Mouse (Mus musculus): ENCODE results near the gene Uvrag.

Gene Uvrag

DNA sequence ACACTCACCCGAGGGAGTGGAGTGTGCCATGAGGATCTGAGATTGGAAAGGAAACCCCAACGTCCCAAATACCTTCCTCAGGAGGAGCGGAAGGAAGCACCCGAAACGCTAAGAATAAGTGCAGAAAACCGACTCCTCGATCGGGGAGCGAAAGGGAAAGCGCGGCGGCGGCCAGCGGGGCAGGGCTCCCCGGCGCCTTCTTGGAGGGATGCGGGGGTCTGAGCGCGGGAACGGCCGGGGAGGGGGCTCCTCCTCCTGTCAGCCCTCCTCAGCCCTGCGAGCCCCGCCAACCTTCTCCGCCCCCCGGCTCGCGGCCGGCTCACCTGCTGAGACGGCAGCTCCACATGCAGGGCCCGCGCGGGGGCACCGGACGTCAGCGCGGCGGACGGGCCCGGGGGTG is 430 bp downstream of the Uvrag start:
- no peak for DNase-seq (ENCODE audit: low read depth, low spot score)

DNA sequence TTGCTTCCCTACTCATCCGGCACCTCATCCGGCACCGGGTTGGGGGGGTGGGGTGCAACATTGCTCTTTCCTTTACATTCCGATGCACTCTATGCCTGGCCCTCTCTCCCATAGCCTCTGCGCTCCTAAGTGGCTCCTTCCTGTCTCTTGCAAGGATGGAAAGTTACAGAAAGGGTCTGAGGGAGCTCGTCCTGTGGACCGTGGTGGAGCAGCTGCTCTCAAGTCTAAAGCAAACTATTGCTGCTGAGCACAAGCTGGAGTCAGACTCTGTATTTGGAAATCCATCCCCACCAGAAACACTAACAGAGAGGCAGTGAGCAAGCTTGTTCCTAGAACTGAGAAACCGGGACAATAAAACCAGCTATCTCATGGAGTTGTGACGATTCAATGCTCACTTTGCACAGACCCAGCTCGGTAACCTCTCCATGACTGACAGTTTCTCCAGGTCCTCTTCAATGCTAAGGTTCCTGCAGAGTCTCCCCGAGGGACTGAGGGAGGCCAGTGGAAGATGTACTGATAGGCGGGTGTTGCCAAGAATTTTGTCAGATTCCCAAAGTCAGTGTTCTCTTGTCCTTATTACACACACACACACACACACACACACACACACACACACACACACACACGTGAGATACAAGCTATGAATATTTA is 975 bp downstream of the Uvrag start:
- peak; percentile 45 for DNase-seq (ENCODE audit: low read depth, low spot score)

- DNase-seq (ENCODE audit: low read depth, low spot score) = no peak
These were observed 3.4 kb downstream of the Uvrag start for GRCm38 (mm10) chr7:99137541-99137940.

DNA sequence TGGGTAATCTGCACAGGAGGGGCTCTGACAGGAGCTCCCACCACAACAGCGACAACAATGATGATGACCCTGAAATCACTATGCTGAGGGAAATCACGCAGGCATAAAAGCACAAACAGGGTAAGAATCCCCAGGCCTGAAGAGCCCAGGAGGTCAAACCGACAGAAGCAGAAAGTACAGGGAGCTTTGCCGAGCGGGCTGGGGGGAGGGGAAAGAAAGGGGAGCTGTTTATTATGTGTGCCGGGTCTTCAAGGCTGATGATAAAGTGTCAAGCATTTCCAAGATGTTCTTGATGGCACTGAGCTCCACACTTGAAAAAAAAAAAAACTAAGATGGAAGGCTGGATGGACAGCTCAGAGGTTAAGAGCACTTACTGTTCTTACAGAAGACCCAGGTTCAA is 4.2 kb downstream of the Uvrag start:
- no peak for DNase-seq (ENCODE audit: low read depth, low spot score)

GRCm38 (mm10) chr7:99133811-99134402 is 7.0 kb downstream of the Uvrag start:
- no peak for DNase-seq (ENCODE audit: low read depth, low spot score)

DNA sequence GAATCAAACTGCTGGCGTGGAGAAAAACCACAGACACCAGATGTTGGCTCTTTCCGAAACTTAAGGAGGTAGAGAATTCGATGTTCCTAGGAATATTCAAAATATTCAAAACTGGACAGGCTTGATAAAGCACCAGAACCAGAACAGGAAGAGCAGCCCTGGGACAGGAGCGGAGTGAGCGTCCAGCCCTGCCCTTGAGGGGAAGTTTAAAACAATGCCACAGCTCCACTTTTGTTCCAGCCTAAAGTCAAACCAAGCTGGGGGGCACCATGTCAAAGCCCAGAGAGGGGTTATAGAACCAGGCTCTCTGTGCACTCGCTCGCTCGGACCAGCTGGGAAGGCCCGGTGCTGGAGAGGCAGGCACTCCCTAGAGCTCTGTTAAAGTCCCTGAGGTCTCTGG is 8.3 kb downstream of the Uvrag start:
- DNase-seq (ENCODE audit: low read depth, low spot score) = no peak

GRCm38 (mm10) chr7:99131819-99132353 is 9.1 kb downstream of the Uvrag start:
- DNase-seq (ENCODE audit: low read depth, low spot score) = no peak

GRCm38 (mm10) chr7:99128965-99129364 is 12.0 kb downstream of the Uvrag start:
- peak; percentile 37 for DNase-seq (ENCODE audit: low read depth, low spot score)

- peak; percentile 21 for DNase-seq (ENCODE audit: low read depth, low spot score)
These were observed 12.7 kb downstream of the Uvrag start for GRCm38 (mm10) chr7:99128020-99128950.

DNA sequence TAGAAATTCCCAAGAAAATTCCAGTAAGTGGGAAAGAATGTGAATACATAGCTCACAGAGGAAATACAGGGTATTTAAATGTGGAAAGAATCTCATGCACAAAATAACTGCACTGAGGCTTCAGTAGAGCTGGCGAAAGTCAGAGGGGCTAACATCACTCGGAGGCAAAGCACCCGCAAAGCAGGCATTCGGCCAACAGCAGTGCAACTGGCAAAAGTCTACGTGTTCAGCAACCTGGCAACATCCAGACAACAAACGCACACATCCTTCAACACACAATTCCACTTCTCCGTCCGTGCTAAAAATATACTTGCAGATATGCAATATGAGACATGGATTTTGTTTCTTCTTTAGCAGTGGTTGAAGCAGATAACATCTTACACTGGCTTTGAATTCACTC is 14.9 kb downstream of the Uvrag start:
- DNase-seq (ENCODE audit: low read depth, low spot score) = no peak

GRCm38 (mm10) chr7:99122651-99123050 is 18.3 kb downstream of the Uvrag start:
- DNase-seq (ENCODE audit: low read depth, low spot score) = no peak

DNA sequence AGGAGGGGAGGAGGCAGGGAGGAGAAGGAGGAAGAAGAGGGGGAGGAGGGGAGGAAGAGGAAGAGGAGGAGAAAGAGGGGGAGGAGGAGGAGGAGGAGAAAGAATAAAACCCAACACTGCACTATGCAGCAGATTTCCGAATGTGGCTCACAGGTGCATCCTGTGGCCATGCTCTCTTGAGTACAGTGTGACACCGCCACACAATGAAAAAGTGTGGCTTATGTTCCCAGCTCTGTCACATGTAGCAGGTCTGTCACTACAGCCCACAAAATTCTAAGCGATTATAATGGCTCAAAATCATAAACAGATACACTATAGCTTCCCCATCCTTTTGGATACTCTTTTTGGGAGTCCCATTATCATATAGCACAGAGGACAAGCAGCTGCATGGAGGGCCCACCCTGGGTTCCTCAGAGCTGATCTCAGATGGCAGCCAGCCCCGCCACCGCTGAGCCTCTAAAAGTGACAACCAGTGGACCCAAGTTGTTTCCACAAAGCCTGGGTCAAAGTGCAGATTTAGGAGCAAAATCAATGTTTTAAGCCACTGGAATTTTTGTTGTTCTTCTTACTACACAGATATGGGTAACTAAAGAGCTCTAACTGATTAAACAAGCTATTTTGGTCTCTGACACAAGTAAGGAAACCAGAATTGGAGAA is 19.9 kb downstream of the Uvrag start:
- DNase-seq (ENCODE audit: low read depth, low spot score) = peak; percentile 22

DNA sequence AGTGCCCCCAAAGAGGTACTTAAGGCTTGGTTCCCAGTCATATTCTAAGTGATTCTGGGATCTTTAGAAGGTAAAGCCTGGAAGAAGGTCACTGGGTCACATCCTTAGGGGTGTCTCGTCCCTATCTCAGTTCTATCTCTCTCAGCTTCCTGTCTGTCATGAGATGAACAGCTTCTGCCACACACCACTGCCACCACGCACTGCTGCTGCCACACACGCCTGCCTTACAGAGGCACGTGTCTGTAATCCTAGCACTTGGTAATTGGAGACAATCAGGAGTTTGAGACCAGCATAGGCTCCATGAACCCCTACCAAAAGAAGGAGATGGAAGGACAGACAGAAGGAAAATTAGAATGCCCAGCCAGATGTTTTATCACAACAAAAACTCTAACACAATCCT is 20.9 kb downstream of the Uvrag start:
- DNase-seq (ENCODE audit: low read depth, low spot score) = peak; percentile 29

- no peak for DNase-seq (ENCODE audit: low read depth, low spot score)
These were observed 24.2 kb downstream of the Uvrag start for GRCm38 (mm10) chr7:99116781-99117180.

- no peak for DNase-seq (ENCODE audit: low read depth, low spot score)
These were observed 26.8 kb downstream of the Uvrag start for GRCm38 (mm10) chr7:99114006-99114726.

- DNase-seq (ENCODE audit: low read depth, low spot score) = peak; percentile 63
These were observed 33.4 kb downstream of the Uvrag start for GRCm38 (mm10) chr7:99107566-99107965.

DNA sequence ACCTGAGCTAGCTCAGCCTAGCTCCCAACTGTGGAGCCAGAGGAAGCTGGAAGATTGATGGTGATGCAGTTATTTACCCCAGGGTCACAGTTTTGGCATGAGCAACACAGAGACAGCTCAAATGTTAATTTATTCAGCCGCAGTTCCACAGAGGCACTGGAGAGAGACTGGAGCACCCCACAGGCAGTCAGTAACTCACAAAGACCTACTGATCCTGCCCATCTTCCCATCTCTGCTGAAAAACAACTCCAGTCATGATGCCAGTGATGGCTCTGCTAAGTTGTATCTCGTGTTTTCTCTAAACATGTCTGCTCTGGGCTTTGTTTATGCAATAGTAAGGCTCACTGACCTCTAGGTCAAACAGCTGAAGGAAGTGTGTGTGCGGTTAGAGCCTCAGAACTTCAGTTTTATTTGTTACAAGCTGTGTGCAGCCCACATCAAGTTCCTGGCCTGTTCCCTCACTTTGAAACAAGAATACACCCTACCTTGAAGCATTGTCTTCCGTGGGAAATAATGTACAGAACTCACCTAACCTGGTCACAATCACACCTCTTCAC is 34.1 kb downstream of the Uvrag start:
- DNase-seq (ENCODE audit: low read depth, low spot score) = no peak

DNA sequence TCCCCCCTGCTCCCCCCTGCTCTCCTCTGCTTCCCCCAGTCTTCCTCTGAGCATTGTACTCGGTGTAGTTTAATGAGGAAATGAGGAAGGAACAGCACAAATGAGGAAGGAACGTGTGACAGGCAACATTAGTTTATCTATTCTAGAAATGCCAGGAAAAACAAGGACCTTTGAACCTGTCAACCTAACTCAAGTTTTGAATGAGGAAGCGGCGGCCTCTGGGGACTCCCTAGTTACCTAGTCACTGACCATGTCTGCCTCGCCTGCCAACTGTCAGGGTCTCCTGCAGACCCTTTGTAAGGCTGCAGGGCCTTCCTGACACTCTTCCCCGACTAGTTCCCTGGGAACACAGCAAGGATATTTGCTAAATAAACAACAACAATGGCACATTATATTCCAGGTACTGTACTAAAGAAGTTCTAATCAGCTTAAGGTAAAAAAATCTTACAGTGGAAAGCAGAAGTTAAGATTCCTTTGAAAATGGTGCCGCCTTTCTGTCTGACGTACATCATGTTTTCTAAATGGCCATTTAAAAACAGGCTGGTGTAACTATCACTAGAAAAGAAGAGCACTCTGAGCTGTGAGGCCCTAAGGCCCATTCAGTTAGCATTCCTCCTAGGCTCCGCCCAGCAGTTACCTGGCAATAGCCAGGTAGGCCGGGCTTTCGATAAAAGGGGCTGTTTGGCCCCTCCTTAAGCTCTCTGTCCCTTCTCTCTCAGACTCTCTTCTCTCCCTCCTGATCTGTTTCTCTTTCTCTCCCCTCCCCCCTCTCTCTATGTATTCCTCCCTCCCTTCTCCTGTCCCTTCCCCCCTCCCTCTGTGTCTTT is 39.0 kb downstream of the Uvrag start:
- no peak for DNase-seq (ENCODE audit: low read depth, low spot score)

- no peak for DNase-seq (ENCODE audit: low read depth, low spot score)
These were observed 39.9 kb downstream of the Uvrag start for GRCm38 (mm10) chr7:99101076-99101475.

DNA sequence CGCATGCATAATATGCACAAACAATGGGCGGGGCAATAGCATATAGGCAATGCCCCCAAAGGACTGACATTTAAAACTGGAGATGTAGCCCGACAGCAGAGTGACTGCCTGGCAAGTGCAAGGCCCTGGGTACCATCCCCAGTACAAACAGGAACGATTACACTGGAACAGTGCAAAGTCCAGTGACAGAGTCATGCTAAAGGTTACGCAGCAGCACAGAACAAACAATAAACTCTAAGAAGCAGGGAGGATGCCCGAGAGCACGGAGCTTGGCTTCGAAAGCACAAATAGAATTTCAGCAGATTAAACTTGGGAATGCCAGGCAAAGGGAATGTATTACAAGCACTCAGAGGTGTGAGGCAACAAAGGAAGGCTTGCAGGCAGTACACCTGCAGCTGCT is 40.4 kb downstream of the Uvrag start:
- no peak for DNase-seq (ENCODE audit: low read depth, low spot score)

Measured in CD4-positive, CD25-positive, alpha-beta regulatory T cell, adult 2 months (primary cell).